ENCODE assay signal across 8 mouse cellular contexts in the genomic region with DNA sequence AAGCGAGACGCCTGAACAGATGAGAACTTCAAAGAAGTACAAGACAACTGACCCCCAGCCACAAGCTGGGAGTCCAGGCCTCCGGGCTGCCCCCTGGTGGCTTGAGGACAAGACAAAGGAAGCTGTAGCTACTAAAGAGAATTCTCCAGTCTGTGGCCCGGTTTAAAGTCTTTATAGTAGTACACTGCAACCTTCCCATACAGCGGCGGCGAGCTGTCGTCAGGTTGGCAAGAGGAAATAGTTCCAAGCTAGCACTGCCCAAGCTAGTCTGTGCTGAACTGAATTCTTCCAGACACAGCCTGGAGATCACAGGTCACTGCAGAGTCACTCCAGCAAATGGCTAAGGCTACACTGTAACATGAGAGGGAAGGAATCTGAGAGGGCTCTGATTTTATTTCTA. TPM values are rescaled to one million over a fixed set of nuclear protein-coding genes. Genes with fewer than 3 reads are reported as not detected.
A peak's percentile ranks its signal among the peaks of the same experiment; 100 is the strongest.
DNase-seq lines count a peak whose midpoint lies in the region; ATAC-seq and TF ChIP-seq lines count a peak whose summit lies in the region.

No protein-coding gene starts in this region.

- no peak overlapping the region for H3K4me3 ChIP-seq in MEL (ENCODE audit: control insufficient read depth in 1 of 2, insufficient read depth in 1 of 2, low read depth in 2 of 2, low read length in 2 of 2)
- no peak overlapping the region for H3K4me3 ChIP-seq in neural tube, embryonic 11.5 days (ENCODE audit: low read depth, low read length)

- no peak overlapping the region for H3K27ac ChIP-seq in MEL (ENCODE audit: control insufficient read depth, low read depth, low read length)
- no peak overlapping the region for H3K27ac ChIP-seq in neural tube, embryonic 11.5 days (ENCODE audit: low read depth, low read length)

- no peak for TF ChIP-seq POLR2A in MEL (IDR thresholded peaks at IDR 0.05; ENCODE audit: control insufficient read depth in 1 of 2, insufficient read depth in 1 of 2, low read depth in 1 of 2, low read length in 2 of 2, poor library complexity in 1 of 2)

- no peak for ATAC-seq in neural tube, embryonic 11.5 days (ENCODE audit: insufficient read depth, low FRiP score, low TSS enrichment)

- H3K79me2 ChIP-seq in MEL (ENCODE audit: control insufficient read depth, insufficient read depth, low read length, poor library complexity): no peaks in the 10 kb centered on the region

- DNase-seq in heart, adult 8-10 months (ENCODE audit: low spot score): peak; percentile 29
- DNase-seq in heart, adult 9 months (ENCODE audit: low spot score in 2 of 2): no peak
- DNase-seq in MEL (ENCODE audit: low read depth, low spot score): peak; percentile 21
- peak; percentile 70 for DNase-seq in embryo, embryonic 9.5 days (ENCODE audit: extremely low spot score)
- DNase-seq in heart, postnatal 14 days: peak; percentile 65 to 79
- peak; percentile 36 to 51 for DNase-seq in left cerebral cortex, postnatal 25 days (ENCODE audit: low spot score in 2 of 2)
- DNase-seq in neural tube, embryonic 11.5 days (ENCODE audit: low spot score): peak; percentile 79
- no peak for DNase-seq in c-Kit-positive CD71-positive TER-119-positive erythroid progenitor cells, embryonic 14.5 days (ENCODE audit: low spot score)

- no peaks in the 10 kb centered on the region for H3K9me3 ChIP-seq in MEL (replicated peaks; ENCODE audit: insufficient read depth, low read length)
- no peaks in the 10 kb centered on the region for H3K9me3 ChIP-seq in neural tube, embryonic 11.5 days (ENCODE audit: control insufficient read depth, low read length)

- no peak overlapping the region for H3K4me2 ChIP-seq in neural tube, embryonic 11.5 days (ENCODE audit: low read depth)

- 60% methylated on average over 8 of the region's 8 CpGs for WGBS in neural tube, embryonic 11.5 days

- intact Hi-C loops in heart, postnatal 14 days (cut with DNase I): loop anchor here (1.0 to 5.0 kb wide), 2 partner anchors 243 to 259 kb away; no protein-coding TSS in a partner anchor
- intact Hi-C loops in left cerebral cortex, postnatal 25 days (cut with DNase I): loop anchor here (1.0 kb wide), 1 partner anchor 259 kb away; no protein-coding TSS in a partner anchor

- H3K36me3 ChIP-seq in MEL (ENCODE audit: control insufficient read depth in 1 of 2, insufficient read depth in 2 of 2, low read length in 2 of 2): peaks cover 0 to 14% of the 10 kb centered on the region in 2 experiments; a peak in 1 of 4 replicates
- peaks cover 13% of the 10 kb centered on the region for H3K36me3 ChIP-seq in neural tube, embryonic 11.5 days (ENCODE audit: control insufficient read depth, insufficient read depth, low read length)

- TF ChIP-seq CTCF in MEL (IDR thresholded peaks at IDR 0.05 in 2 of 3, conservative IDR thresholded peaks at IDR 0.05 in 1 of 3; ENCODE audit: control insufficient read depth in 1 of 3, insufficient read depth in 1 of 3, low read depth in 2 of 3, low read length in 3 of 3, poor library complexity in 1 of 3, severe bottlenecking in 1 of 3): peak in 2 of 3 experiments; percentile 37 to 63; a peak in 5 of 6 replicates

- peaks cover 0 to 2% of the 10 kb centered on the region in 2 experiments; a peak in 2 of 4 replicates for H3K4me1 ChIP-seq in MEL (ENCODE audit: control insufficient read depth in 1 of 2, insufficient read depth in 2 of 2, low read length in 2 of 2)
- no peaks in the 10 kb centered on the region for H3K4me1 ChIP-seq in neural tube, embryonic 11.5 days (ENCODE audit: control insufficient read depth, insufficient read depth, low read length)

- no peaks in the 10 kb centered on the region for H3K27me3 ChIP-seq in MEL (ENCODE audit: control insufficient read depth in 1 of 2, insufficient read depth in 2 of 2, low read length in 2 of 2)
- no peaks in the 10 kb centered on the region for H3K27me3 ChIP-seq in neural tube, embryonic 11.5 days (ENCODE audit: control insufficient read depth, insufficient read depth, low read length)

- no peak for TF ChIP-seq RAD21 in MEL (IDR thresholded peaks at IDR 0.05; ENCODE audit: low read depth, low read length)

- H3K9ac ChIP-seq in MEL (ENCODE audit: control insufficient read depth, low read depth, low read length, poor library complexity, severe bottlenecking): no peak overlapping the region
- H3K9ac ChIP-seq in neural tube, embryonic 11.5 days (ENCODE audit: low read length): no peak overlapping the region

- TF ChIP-seq EP300 in MEL (IDR thresholded peaks at IDR 0.05; ENCODE audit: low read depth in 1 of 2, low read length in 2 of 2): no peak

TF ChIP-seq in MEL, 35 proteins besides CTCF, POLR2A, EP300 and RAD21:
- TF ChIP-seq SMC3 (IDR thresholded peaks at IDR 0.05; ENCODE audit: low read depth, low read length): peak; percentile 32
- TF ChIP-seq MYB (IDR thresholded peaks at IDR 0.05; ENCODE audit: low read depth, low read length): no peak

RNA-seq across cellular contexts. Expression of gene Dicer1, which starts 52.0 kb away (rescaled TPM):
- 10 to 100 TPM; 21.4 to 24.6 (median 22.5) TPM for total RNA-seq in heart, adult 8-10 months (2022)
- 14.6 and 16.7 TPM in 2 replicates for total RNA-seq in MEL (2012; rRNA removed)
- polyA plus RNA-seq in MEL (2012; ENCODE audit: insufficient read depth in 1 of 2, insufficient read length in 2 of 2, low read depth in 1 of 2, low replicate concordance in 2 of 2, missing spikeins in 1 of 2): 10 to 100 TPM in 1 of 2 experiments, not detected in 1; 25.9 TPM
- 10 to 100 TPM; 33.6 to 35.1 TPM for total RNA-seq in heart, postnatal 14 days (2021)
- 10 to 100 TPM; 38.5 to 41.3 TPM for total RNA-seq in left cerebral cortex, postnatal 25 days (2021)
- polyA plus RNA-seq in neural tube, embryonic 11.5 days (2014; fragmentation: Nextera tagmentation; extraction: Ambion mirVana): 28.5 and 31.4 TPM in 2 replicates

Comparison
In these comparisons a context has a peak if more than half of its experiments do, and no peak if none do; other contexts are left out.
1. DNase-seq: peak in heart, adult 8-10 months (single experiment), MEL (single experiment), embryo, embryonic 9.5 days (single experiment), heart, postnatal 14 days (2 of 2), left cerebral cortex, postnatal 25 days (2 of 2) and neural tube, embryonic 11.5 days (single experiment); none in heart, adult 9 months (0 of 2) and c-Kit-positive CD71-positive TER-119-positive erythroid progenitor cells, embryonic 14.5 days (single experiment).